Mouse (Mus musculus): ENCODE data around the gene Nhlh2. TPM values are rescaled to one million over a fixed set of nuclear protein-coding genes. Genes with fewer than 3 reads are reported as not detected.

Gene Nhlh2
- polyA plus RNA-seq, 1 experiment from 2014 or later = 44.3 TPM

GRCm38 (mm10) chr3:102010681-102011317 is 923 bp downstream of the Nhlh2 start:
- Histone ChIP-seq H3K4me3 (peak overlapping the region; percentile 50), H3K27me3 (replicated peaks) (peaks cover 5% of the 10 kb centered on the region; the same call in 1 of the 2 replicates), H3K9me3 (no peaks in the 10 kb centered on the region), H3K36me3 (replicated peaks) (no peaks in the 10 kb centered on the region), H3K4me2 (peak overlapping the region; percentile 69), H3K9ac (peak overlapping the region; percentile 72), H3K4me1 (peaks cover 20% of the 10 kb centered on the region), H3K27ac (peak overlapping the region; percentile 93)
- 2% methylated on average over 24 of the region's 24 CpGs for WGBS
- ATAC-seq (replicated peaks) = no peak

GRCm38 (mm10) chr3:102011318-102012075 is 1.6 kb downstream of the Nhlh2 start:
- Histone ChIP-seq H3K9ac (peak overlapping the region; percentile 72), H3K36me3 (replicated peaks) (no peaks in the 10 kb centered on the region), H3K27ac (peak overlapping the region; percentile 93), H3K4me3 (peak overlapping the region; percentile 50), H3K27me3 (replicated peaks) (peaks cover 5% of the 10 kb centered on the region; the same call in 1 of the 2 replicates), H3K9me3 (no peaks in the 10 kb centered on the region), H3K4me2 (peak overlapping the region; percentile 69), H3K4me1 (peaks cover 20% of the 10 kb centered on the region)
- WGBS = 1% methylated on average over 48 of the region's 48 CpGs
- ATAC-seq (replicated peaks) = peak; percentile 41

- Histone ChIP-seq H3K27ac (peak overlapping the region; percentile 93), H3K36me3 (replicated peaks) (no peaks in the 10 kb centered on the region), H3K9me3 (no peaks in the 10 kb centered on the region), H3K4me3 (peak overlapping the region; percentile 50), H3K9ac (peak overlapping the region; percentile 72), H3K27me3 (replicated peaks) (peaks cover 5% of the 10 kb centered on the region; the same call in 1 of the 2 replicates), H3K4me1 (peaks cover 20% of the 10 kb centered on the region), H3K4me2 (peak overlapping the region; percentile 69)
- ATAC-seq (replicated peaks) = peak; percentile 34; the same call in 1 of the 2 replicates
- WGBS = under 1% methylated on average over 23 of the region's 23 CpGs
These were observed 2.3 kb downstream of the Nhlh2 start for GRCm38 (mm10) chr3:102012076-102012610.

- ATAC-seq (replicated peaks) = peak; percentile 34; the same call in 1 of the 2 replicates
- peak overlapping the region; percentile 72 for H3K9ac ChIP-seq
- peak overlapping the region; percentile 69 for H3K4me2 ChIP-seq
- H3K36me3 ChIP-seq (replicated peaks) = no peaks in the 10 kb centered on the region
- peaks cover 20% of the 10 kb centered on the region for H3K4me1 ChIP-seq
- H3K27me3 ChIP-seq (replicated peaks) = peaks cover 5% of the 10 kb centered on the region; the same call in 1 of the 2 replicates
- H3K27ac ChIP-seq = peak overlapping the region; percentile 93
- peak overlapping the region; percentile 50 for H3K4me3 ChIP-seq
- H3K9me3 ChIP-seq = no peaks in the 10 kb centered on the region
- under 1% methylated on average over 53 of the region's 53 CpGs for WGBS
These were observed 2.8 kb downstream of the Nhlh2 start for GRCm38 (mm10) chr3:102012611-102013211.

- Histone ChIP-seq H3K4me3 (no peak overlapping the region), H3K4me1 (peaks cover 15% of the 10 kb centered on the region), H3K36me3 (replicated peaks) (no peaks in the 10 kb centered on the region), H3K9ac (no peak overlapping the region), H3K27ac (no peak overlapping the region), H3K27me3 (replicated peaks) (peaks cover 2% of the 10 kb centered on the region; the same call in 1 of the 2 replicates), H3K9me3 (no peaks in the 10 kb centered on the region), H3K4me2 (no peak overlapping the region)
- ATAC-seq (replicated peaks) = no peak
- 68% methylated on average over 1 of the region's 1 CpGs for WGBS
These were observed 10.7 kb downstream of the Nhlh2 start for GRCm38 (mm10) chr3:102020604-102021003.

- WGBS = 32% methylated on average over 1 of the region's 2 CpGs
- H3K9ac ChIP-seq = no peak overlapping the region
- H3K9me3 ChIP-seq = no peaks in the 10 kb centered on the region
- H3K4me3 ChIP-seq = no peak overlapping the region
- no peak for ATAC-seq (replicated peaks)
- H3K36me3 ChIP-seq (replicated peaks) = no peaks in the 10 kb centered on the region
- peaks cover 2% of the 10 kb centered on the region; the same call in 1 of the 2 replicates for H3K27me3 ChIP-seq (replicated peaks)
- H3K4me1 ChIP-seq = peaks cover 15% of the 10 kb centered on the region
- H3K27ac ChIP-seq = 0 out of 2 replicates have a peak overlapping the region, but pooled peaks have one; percentile 25
- H3K4me2 ChIP-seq = no peak overlapping the region; the same call in 1 of the 2 replicates
These were observed 12.8 kb downstream of the Nhlh2 start for GRCm38 (mm10) chr3:102022721-102023120.

GRCm38 (mm10) chr3:102023337-102023736 is 13.5 kb downstream of the Nhlh2 start:
- peak overlapping the region; percentile 27 for H3K4me3 ChIP-seq
- H3K27me3 ChIP-seq (replicated peaks) = no peaks in the 10 kb centered on the region
- H3K9me3 ChIP-seq = no peaks in the 10 kb centered on the region
- peak overlapping the region; percentile 4; the same call in 1 of the 2 replicates for H3K9ac ChIP-seq
- peaks cover 15% of the 10 kb centered on the region for H3K4me1 ChIP-seq
- ATAC-seq (replicated peaks) = peak; percentile 50; the same call in 1 of the 2 replicates
- peak overlapping the region; percentile 56 for H3K4me2 ChIP-seq
- H3K36me3 ChIP-seq (replicated peaks) = no peaks in the 10 kb centered on the region
- peak overlapping the region; percentile 48; the same call in 1 of the 2 replicates for H3K27ac ChIP-seq
- WGBS = under 1% methylated on average over 31 of the region's 31 CpGs

GRCm38 (mm10) chr3:102023829-102024228 is 14.0 kb downstream of the Nhlh2 start:
- no peaks in the 10 kb centered on the region for H3K27me3 ChIP-seq (replicated peaks)
- peak overlapping the region; percentile 56 for H3K4me2 ChIP-seq
- H3K4me3 ChIP-seq = no peak overlapping the region
- no peak for ATAC-seq (replicated peaks)
- no peaks in the 10 kb centered on the region for H3K36me3 ChIP-seq (replicated peaks)
- peaks cover 15% of the 10 kb centered on the region for H3K4me1 ChIP-seq
- H3K9me3 ChIP-seq = no peaks in the 10 kb centered on the region
- 9% methylated on average over 5 of the region's 5 CpGs for WGBS
- no peak overlapping the region for H3K9ac ChIP-seq
- peak overlapping the region; percentile 48; the same call in 1 of the 2 replicates for H3K27ac ChIP-seq

GRCm38 (mm10) chr3:102024981-102025451 is 15.1 kb downstream of the Nhlh2 start:
- Histone ChIP-seq H3K27me3 (replicated peaks) (no peaks in the 10 kb centered on the region), H3K27ac (peak overlapping the region; percentile 34; the same call in 1 of the 2 replicates), H3K9me3 (no peaks in the 10 kb centered on the region), H3K4me3 (no peak overlapping the region), H3K4me2 (no peak overlapping the region), H3K9ac (no peak overlapping the region), H3K4me1 (peaks cover 15% of the 10 kb centered on the region), H3K36me3 (replicated peaks) (no peaks in the 10 kb centered on the region)
- peak; percentile 62 for ATAC-seq (replicated peaks)
- 35% methylated on average over 9 of the region's 9 CpGs for WGBS

GRCm38 (mm10) chr3:102025659-102026058 is 15.8 kb downstream of the Nhlh2 start:
- no peaks in the 10 kb centered on the region for H3K36me3 ChIP-seq (replicated peaks)
- H3K27me3 ChIP-seq (replicated peaks) = no peaks in the 10 kb centered on the region
- 70% methylated on average over 5 of the region's 5 CpGs for WGBS
- H3K9me3 ChIP-seq = no peaks in the 10 kb centered on the region
- ATAC-seq (replicated peaks) = no peak
- H3K4me1 ChIP-seq = peaks cover 15% of the 10 kb centered on the region
- no peak overlapping the region for H3K9ac ChIP-seq
- H3K27ac ChIP-seq = no peak overlapping the region
- no peak overlapping the region for H3K4me3 ChIP-seq
- no peak overlapping the region for H3K4me2 ChIP-seq

- Histone ChIP-seq H3K27ac (no peak overlapping the region), H3K4me1 (peaks cover 15% of the 10 kb centered on the region), H3K9me3 (no peaks in the 10 kb centered on the region), H3K4me2 (no peak overlapping the region), H3K36me3 (replicated peaks) (no peaks in the 10 kb centered on the region), H3K4me3 (no peak overlapping the region), H3K9ac (no peak overlapping the region), H3K27me3 (replicated peaks) (no peaks in the 10 kb centered on the region)
- 65% methylated on average over 6 of the region's 6 CpGs for WGBS
- ATAC-seq (replicated peaks) = no peak
These were observed 18.0 kb downstream of the Nhlh2 start for GRCm38 (mm10) chr3:102027880-102028279.
